Mouse (Mus musculus): Measurements from ENCODE around the gene Mturn.

Gene Mturn

DNA sequence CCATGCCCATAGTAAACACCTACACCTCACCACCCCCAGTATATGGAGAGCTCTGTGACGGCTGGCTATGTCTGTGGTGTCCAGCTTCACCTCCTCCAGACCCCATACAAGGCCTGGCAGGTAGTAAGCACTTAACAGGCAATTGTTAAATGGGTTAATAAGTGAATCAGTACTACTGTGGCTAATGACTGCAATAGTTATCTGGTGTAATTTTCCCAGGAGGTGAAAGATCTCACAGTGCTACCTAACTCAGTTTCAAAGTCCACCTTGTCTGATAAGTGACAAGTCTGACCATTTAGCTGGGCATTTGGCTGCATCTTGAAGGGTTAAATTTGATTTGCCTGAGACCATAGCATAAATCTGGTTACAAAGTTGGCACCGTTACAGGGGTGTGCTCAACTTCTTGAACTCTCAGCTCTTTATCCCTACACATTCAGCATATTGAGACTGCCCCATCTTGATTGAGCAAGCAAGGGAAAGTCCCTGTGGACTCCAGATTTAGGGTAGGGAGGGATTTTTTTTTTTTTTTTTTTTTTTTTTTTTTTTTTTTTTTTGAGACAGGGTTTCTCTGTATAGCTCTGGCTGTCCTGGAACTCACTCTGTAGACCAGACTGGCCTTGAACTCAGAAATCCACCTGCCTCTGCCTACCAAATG lies 48.2 kb downstream of the Mturn start:
- DNase-seq (ENCODE audit: low spot score), result no peak

GRCm38 (mm10) chr6:54731726-54732125 lies 50.3 kb downstream of the Mturn start:
- DNase-seq (ENCODE audit: low spot score), result no peak

DNA sequence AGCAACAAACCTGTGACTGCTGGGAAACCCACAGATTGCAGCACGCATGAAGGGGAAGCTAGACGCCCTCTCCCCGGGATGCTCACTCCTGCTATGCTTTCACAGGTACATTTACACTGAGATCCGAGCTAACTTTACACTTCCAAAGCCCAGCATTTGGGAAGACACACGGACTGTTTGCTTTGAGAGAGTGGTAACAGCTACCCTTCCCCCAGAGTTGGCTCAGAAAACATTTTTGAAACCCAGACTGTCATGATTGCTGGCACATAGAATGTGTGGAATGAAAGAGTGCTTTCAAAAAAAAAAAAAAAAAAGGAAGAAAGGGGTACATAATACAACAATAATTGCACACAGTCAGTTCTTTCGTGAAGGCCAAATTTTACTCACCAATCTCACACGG lies 51.3 kb downstream of the Mturn start:
- DNase-seq (ENCODE audit: low spot score), result no peak

DNA sequence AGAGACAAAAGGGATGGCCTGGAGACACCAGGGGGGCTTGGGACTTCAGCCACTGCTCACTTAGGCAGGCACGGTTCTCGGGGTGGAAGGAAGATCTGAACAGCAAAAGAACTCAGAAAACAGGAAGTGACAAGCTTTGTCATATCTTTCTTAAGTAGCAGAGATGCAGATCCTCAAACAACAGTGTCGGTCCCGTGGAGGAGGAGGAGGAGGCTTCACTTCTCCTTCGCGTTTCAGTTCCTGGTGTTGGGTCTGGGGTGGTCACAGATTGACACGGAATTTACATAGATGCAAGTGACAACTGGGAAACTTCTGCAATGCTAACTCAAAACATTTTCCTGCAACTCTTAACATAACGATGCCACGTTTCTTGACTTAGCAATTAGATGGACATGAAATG lies 54.7 kb downstream of the Mturn start:
- DNase-seq (ENCODE audit: low spot score), result no peak

DNA sequence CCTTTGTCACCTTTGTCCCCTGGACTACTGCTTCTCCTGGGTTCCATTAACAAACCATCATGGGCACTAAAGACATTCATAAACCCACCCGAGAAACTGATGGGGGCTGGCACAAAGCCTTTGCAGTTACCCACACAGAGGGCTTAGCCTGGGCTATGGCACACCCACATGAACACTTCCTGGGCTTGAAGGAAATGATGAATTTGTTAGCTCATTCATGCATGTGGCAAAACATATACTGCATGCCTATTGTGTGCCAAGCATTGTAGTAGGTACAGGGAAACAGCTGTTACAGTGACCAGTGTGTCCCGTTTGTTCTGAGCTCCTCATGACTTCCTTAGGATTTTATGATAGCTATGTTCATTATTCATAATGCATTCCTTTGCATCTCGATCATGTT lies 55.8 kb downstream of the Mturn start:
- DNase-seq (ENCODE audit: low spot score), result no peak

DNA sequence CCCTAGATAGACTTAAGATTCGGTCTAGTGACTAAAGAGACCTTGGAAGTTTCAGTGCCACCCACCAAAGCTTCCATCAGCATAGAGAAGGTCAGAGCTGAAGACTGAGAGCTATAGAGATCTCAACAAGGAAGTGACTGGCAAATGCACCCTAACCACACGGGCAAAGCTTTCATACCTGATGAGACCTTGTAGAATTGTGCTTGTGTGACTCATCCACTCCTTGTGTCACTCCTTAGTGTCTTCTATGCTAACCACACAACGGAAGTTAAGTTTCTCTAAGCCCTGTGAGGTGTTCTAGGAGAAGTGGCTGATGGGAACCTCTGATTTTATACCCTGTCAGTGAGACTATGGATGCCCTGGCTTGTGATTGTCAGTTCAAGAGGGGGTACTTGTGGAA lies 56.3 kb downstream of the Mturn start:
- DNase-seq (ENCODE audit: low spot score), result no peak

DNA sequence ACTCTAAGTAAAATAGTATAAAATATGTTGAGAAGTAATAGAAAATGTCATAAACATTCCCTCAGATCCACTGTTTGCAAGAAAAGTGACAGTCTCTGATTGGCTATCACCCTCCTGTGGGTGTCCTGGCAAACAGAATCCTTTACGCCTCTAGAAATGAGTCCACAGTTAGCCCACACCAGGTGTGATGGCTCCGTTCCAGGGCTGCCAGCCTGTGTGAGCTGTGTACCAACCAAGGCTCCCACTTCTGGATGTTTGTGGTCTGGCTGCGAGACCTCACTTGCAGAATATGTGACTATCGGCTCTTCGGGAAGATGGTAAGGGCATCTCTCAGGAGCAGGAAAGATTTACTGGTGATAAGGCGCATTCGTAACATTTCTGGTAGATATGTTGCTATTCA lies 67.6 kb downstream of the Mturn start:
- no peak for DNase-seq (ENCODE audit: low spot score)

GRCm38 (mm10) chr6:54751621-54752020 lies 70.2 kb downstream of the Mturn start:
- DNase-seq (ENCODE audit: low spot score), result no peak

DNA sequence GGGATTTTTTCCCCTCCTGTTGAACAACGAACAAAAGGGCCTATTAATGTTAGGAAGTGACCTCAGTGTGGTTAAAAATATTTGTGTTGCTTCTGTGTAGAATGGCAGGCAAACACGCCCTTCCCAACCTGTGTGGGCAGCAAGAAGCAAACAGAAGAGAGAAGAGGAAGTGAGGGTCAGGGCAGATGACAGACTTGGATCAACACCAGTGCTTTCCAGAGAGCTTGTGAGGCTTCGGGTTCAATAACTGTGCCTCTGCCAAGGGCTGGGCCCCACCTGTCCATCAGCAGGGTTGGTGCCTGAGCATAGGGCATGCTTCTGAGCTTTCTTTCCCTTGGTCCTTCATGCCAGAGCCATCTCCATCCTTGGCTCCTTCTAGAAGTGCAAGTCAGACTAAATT lies 70.7 kb downstream of the Mturn start:
- no peak for DNase-seq (ENCODE audit: low spot score)
